Mouse (Mus musculus) heart, adult 2 months (tissue): ENCODE data around the gene Dctn3.
"Not testable (repeated sequence)": the region's sequence is repeated elsewhere in the genome, so short reads cannot be mapped to it uniquely, and the experiment has no call there.

Experiments
- CTCF ChIP-seq: fragments of 200-600 bp; IDR thresholded peaks from 2 replicates; pipeline ENCODE4 v1.8.1; 2022; ENCODE audit warnings: antibody characterized with exemption, mild to moderate bottlenecking, moderate library complexity
- EP300 ChIP-seq: fragments of 200-500 bp; IDR thresholded peaks from 2 replicates; pipeline ENCODE4 v1.6.1; 2011; ENCODE audit warnings: low read depth, low read length, control low read depth; ENCODE audit not compliant: insufficient read depth
- POLR2A ChIP-seq: fragments of 200-500 bp; IDR thresholded peaks from 2 replicates; pipeline ENCODE4 v1.6.1; 2011; ENCODE audit warnings: mild to moderate bottlenecking, low read depth, low read length, control low read depth; ENCODE audit not compliant: insufficient read depth

DNA sequence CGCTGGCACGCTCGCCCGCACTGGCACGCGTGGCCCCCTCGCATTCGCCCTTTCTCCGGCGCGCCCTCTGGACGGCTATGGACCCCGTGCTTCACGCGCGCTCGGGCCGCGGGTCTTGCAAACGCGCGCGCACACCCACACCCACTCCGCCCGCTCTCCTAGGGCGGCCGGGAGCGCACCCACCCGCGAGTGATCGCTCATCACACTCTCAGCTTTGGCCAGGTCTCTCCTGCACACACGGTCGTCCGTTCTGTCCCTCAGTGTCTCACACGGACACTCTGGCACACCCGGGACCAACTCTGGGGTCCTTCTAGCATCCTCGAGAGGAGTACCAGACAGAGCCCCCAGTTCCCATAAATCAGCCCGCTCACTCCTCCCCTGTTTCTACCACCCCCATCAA is 27.2 kb downstream of the Dctn3 start:
- TF ChIP-seq CTCF, EP300, POLR2A: not testable (repeated sequence)
